Comparison of ENCODE assay signal across 14 mouse cellular contexts in genomic region chr8:122932561-122932959, GRCm38 (mm10).
DNase-seq lines count a peak whose midpoint lies in the region; ATAC-seq and TF ChIP-seq lines count a peak whose summit lies in the region.
"Had no signal": no experiment of that assay in that cellular context is flagged by ENCODE, and none has a peak within 500 bp of the region (broad histone marks: within the 10 kb centered on the region; RNA-seq: fewer than 3 reads in every experiment).

No protein-coding gene starts in this region.

- no peak for TF ChIP-seq POLR2A in olfactory bulb, adult 2 months (IDR thresholded peaks at IDR 0.05; ENCODE audit: insufficient read depth, low read depth, low read length)

- no peaks in the 10 kb centered on the region; the same call in 1 of the 2 replicates for H3K36me3 ChIP-seq in liver, postnatal 0 days (replicated peaks; ENCODE audit: insufficient read depth, low read length)

- 26% methylated on average over 2 of the region's 2 CpGs for WGBS in liver, postnatal 0 days (ENCODE audit: insufficient replicate concordance)
- 67% methylated on average over 2 of the region's 2 CpGs for WGBS in olfactory bulb, adult 2 months

- H3K9me3 ChIP-seq in liver, postnatal 0 days (ENCODE audit: low read length), result no peaks in the 10 kb centered on the region

- no peak overlapping the region for H3K9ac ChIP-seq in liver, postnatal 0 days (replicated peaks)

- H3K4me2 ChIP-seq in liver, postnatal 0 days (ENCODE audit: low read depth, low read length), result no peak overlapping the region

- H3K4me3 ChIP-seq in gastrocnemius, adult 2 months, result no peak overlapping the region
- no peak overlapping the region for H3K4me3 ChIP-seq in liver, postnatal 0 days (ENCODE audit: low read depth, low read length)
- H3K4me3 ChIP-seq in olfactory bulb, adult 2 months (ENCODE audit: insufficient read depth, low read depth, low read length), result no peak overlapping the region

- intact Hi-C loops in gastrocnemius, adult 2 months (cut with DNase I), result no loop called here
- intact Hi-C loops in gastrocnemius, postnatal 36 days (cut with DNase I), result no loop called here
- intact Hi-C loops in gastrocnemius, postnatal 14 days (cut with DNase I; ENCODE audit: low total_unique reads), result no loop called here

- no peak for TF ChIP-seq CTCF in gastrocnemius, adult 2 months (IDR thresholded peaks at IDR 0.05)
- no peak for TF ChIP-seq CTCF in liver, postnatal 0 days (IDR thresholded peaks at IDR 0.05; ENCODE audit: low read depth)
- no peak for TF ChIP-seq CTCF in olfactory bulb, adult 2 months (IDR thresholded peaks at IDR 0.05; ENCODE audit: insufficient read depth, low read depth, low read length)

- no peak for ATAC-seq in liver, postnatal 0 days
- ATAC-seq in granulocyte monocyte progenitor cell, adult 5-6 weeks (replicated peaks; ENCODE audit: poor library complexity, severe bottlenecking), result peak; percentile 75
- no peak for ATAC-seq in frontal cortex, adult (ENCODE audit: low TSS enrichment)

- no peak for DNase-seq in gastrocnemius, adult 2 months
- no peak for DNase-seq in gastrocnemius, postnatal 36 days
- no peak for DNase-seq in liver, postnatal 0 days
- no peak for DNase-seq in liver
- DNase-seq in gastrocnemius, postnatal 14 days, result no peak
- DNase-seq: adrenal gland, postnatal 36 days; cerebellum, adult 8-10 months; gastrocnemius, postnatal 25 days; kidney, postnatal 4 days; spleen, adult 18-20 months; thymus, postnatal 36 days had no signal

- no peaks in the 10 kb centered on the region for H3K27me3 ChIP-seq in liver, postnatal 0 days (ENCODE audit: insufficient read depth, low read length)

- peaks cover 34% of the 10 kb centered on the region for H3K4me1 ChIP-seq in liver, postnatal 0 days (ENCODE audit: insufficient read depth)
- peaks cover 13% of the 10 kb centered on the region for H3K4me1 ChIP-seq in olfactory bulb, adult 2 months (ENCODE audit: control insufficient read depth, insufficient read depth, low read length)

- H3K27ac ChIP-seq in gastrocnemius, adult 2 months, result peak overlapping the region; percentile 38; the same call in 1 of the 2 replicates
- H3K27ac ChIP-seq in liver, postnatal 0 days (ENCODE audit: low read depth), result 0 out of 2 replicates have a peak overlapping the region, but pooled peaks have one; percentile 37
- H3K27ac ChIP-seq in olfactory bulb, adult 2 months (ENCODE audit: insufficient read depth, low read depth, low read length), result peak overlapping the region; percentile 81; the same call in 1 of the 2 replicates

- TF ChIP-seq EP300 in liver, postnatal 0 days (IDR thresholded peaks at IDR 0.05; ENCODE audit: low read depth), result no peak
